Mouse (Mus musculus): ENCODE results near the gene Klhdc3. TPM values are rescaled to one million over a fixed set of nuclear protein-coding genes. Genes with fewer than 3 reads are reported as not detected.

The Klhdc3 gene
- total and polyA plus RNA-seq, 3 experiments: 19.5 to 126 (median 72.3) TPM

- Histone ChIP-seq H3K79me2 (replicated peaks; ENCODE audit: control insufficient read depth, extremely low read depth, insufficient read depth, poor library complexity, severe bottlenecking) (peaks cover 22% of the 10 kb centered on the region), H3K27ac (ENCODE audit: insufficient read depth, low read depth) (no peak overlapping the region), H3K27me3 (replicated peaks) (no peaks in the 10 kb centered on the region), H3K36me3 (replicated peaks in 1 of 2; ENCODE audit: control insufficient read depth in 1 of 2, insufficient read depth in 1 of 2, low read length in 1 of 2) (peaks cover 52 to 75% of the 10 kb centered on the region in 2 experiments), H3K9ac (ENCODE audit: insufficient read depth, low read depth) (peak overlapping the region; percentile 95; the same call in 1 of the 2 replicates), H3K4me3 (replicated peaks in 1 of 3; ENCODE audit: low read depth in 2 of 3, low read length in 2 of 3, poor library complexity in 1 of 3) (peak overlapping the region; percentile 79 to 88 (median 84)), H3K4me1 (ENCODE audit: control insufficient read depth in 1 of 2, insufficient read depth in 2 of 2) (peaks cover 9 to 48% of the 10 kb centered on the region in 2 experiments), H3K9me3 (replicated peaks; ENCODE audit: low read length) (peaks cover 5% of the 10 kb centered on the region), H3K4me2 (ENCODE audit: insufficient read depth, low read depth, poor library complexity, severe bottlenecking) (peak overlapping the region; percentile 30)
- no peak for DNase-seq (ENCODE audit: extremely low read depth)
- no peak for TF ChIP-seq EP300 (IDR thresholded peaks at IDR 0.05; ENCODE audit: low read length)
- no peak for TF ChIP-seq POLR2A (IDR thresholded peaks at IDR 0.05; ENCODE audit: low read depth, low read length)
- no peak for TF ChIP-seq MAZ (IDR thresholded peaks at IDR 0.05; ENCODE audit: low read depth, low read length)
- TF ChIP-seq CHD2 (IDR thresholded peaks at IDR 0.05; ENCODE audit: low read length): no peak
- no peak for TF ChIP-seq RCOR1 (conservative IDR thresholded peaks at IDR 0.05; ENCODE audit: low read depth, low read length)
- TF ChIP-seq RAD21 (IDR thresholded peaks at IDR 0.05; ENCODE audit: low read depth, low read length): no peak
- no peak for TF ChIP-seq ZKSCAN1 (IDR thresholded peaks at IDR 0.05; ENCODE audit: borderline replicate concordance, low read depth, low read length)
- TF ChIP-seq E2F4 (IDR thresholded peaks at IDR 0.05; ENCODE audit: insufficient replicate concordance, low read depth, low read length): no peak
- in situ Hi-C loops (cut with MboI; ENCODE audit: low pct_ligation_motif_present, low pct_unique_long_range_greater_than_20kb, low sequenced_read_pairs) (loop anchor here (5.0 kb wide), 2 partner anchors 60 to 120 kb away; partner anchors contain the start of genes 2310039H08Rik and Pex6), dilution Hi-C loops (cut with MboI; ENCODE audit: extremely low pct_ligation_motif_present, extremely low pct_unique_long_range_greater_than_20kb, low sequenced_read_pairs) (no loop called here)
Observed at GRCm38 (mm10) chr17:46651755-46652547, 28.8 kb downstream of the Klhdc3 start.

GRCm38 (mm10) chr17:46651292-46651691 is 29.4 kb downstream of the Klhdc3 start:
- Histone ChIP-seq H3K4me2 (ENCODE audit: insufficient read depth, low read depth, poor library complexity, severe bottlenecking) (peak overlapping the region; percentile 30), H3K4me1 (ENCODE audit: control insufficient read depth in 1 of 2, insufficient read depth in 2 of 2) (peaks cover 9 to 50% of the 10 kb centered on the region in 2 experiments), H3K9ac (ENCODE audit: insufficient read depth, low read depth) (peak overlapping the region; percentile 95), H3K27ac (ENCODE audit: insufficient read depth, low read depth) (no peak overlapping the region), H3K79me2 (replicated peaks; ENCODE audit: control insufficient read depth, extremely low read depth, insufficient read depth, poor library complexity, severe bottlenecking) (peaks cover 28% of the 10 kb centered on the region), H3K9me3 (replicated peaks; ENCODE audit: low read length) (peaks cover 5% of the 10 kb centered on the region), H3K27me3 (replicated peaks) (no peaks in the 10 kb centered on the region), H3K36me3 (replicated peaks in 1 of 2; ENCODE audit: control insufficient read depth in 1 of 2, insufficient read depth in 1 of 2, low read length in 1 of 2) (peaks cover 46 to 69% of the 10 kb centered on the region in 2 experiments), H3K4me3 (replicated peaks in 1 of 3; ENCODE audit: low read depth in 2 of 3, low read length in 2 of 3, poor library complexity in 1 of 3) (peak overlapping the region; percentile 79 to 88 (median 84))
- no peak for DNase-seq (ENCODE audit: extremely low read depth)
- in situ Hi-C loops (cut with MboI; ENCODE audit: low pct_ligation_motif_present, low pct_unique_long_range_greater_than_20kb, low sequenced_read_pairs) (loop anchor here (5.0 kb wide), 2 partner anchors 61 to 121 kb away; partner anchors contain the start of genes 2310039H08Rik and Pex6), dilution Hi-C loops (cut with MboI; ENCODE audit: extremely low pct_ligation_motif_present, extremely low pct_unique_long_range_greater_than_20kb, low sequenced_read_pairs) (no loop called here)
- TF ChIP-seq MEF2A (IDR thresholded peaks at IDR 0.05; ENCODE audit: borderline replicate concordance, low read depth, low read length): no peak
- TF ChIP-seq MAX (IDR thresholded peaks at IDR 0.05; ENCODE audit: low read length): no peak
- no peak for TF ChIP-seq JUN (IDR thresholded peaks at IDR 0.05; ENCODE audit: insufficient read depth, low read depth, low read length)
- TF ChIP-seq CHD1 (IDR thresholded peaks at IDR 0.05; ENCODE audit: low read depth, low read length): no peak
- no peak for TF ChIP-seq USF2 (conservative IDR thresholded peaks at IDR 0.05; ENCODE audit: low read depth, low read length)
- TF ChIP-seq MAFK (IDR thresholded peaks at IDR 0.05; ENCODE audit: insufficient replicate concordance, low read length): no peak
- TF ChIP-seq MAZ (IDR thresholded peaks at IDR 0.05; ENCODE audit: low read depth, low read length): no peak

All from CH12.LX (cell line).